Mouse (Mus musculus) kidney, postnatal 36 days (tissue): ENCODE measurements around the gene Agrn.
A peak's percentile ranks its signal among the peaks of the same experiment; 100 is the strongest.

Source experiments
- DNase-seq, 2 experiments: peaks; one replicate each; pipeline ENCODE4 v3.0.0; 2021 to 2022; ENCODE audit warnings: mixed read lengths in 2 of 2

Gene Agrn

DNA sequence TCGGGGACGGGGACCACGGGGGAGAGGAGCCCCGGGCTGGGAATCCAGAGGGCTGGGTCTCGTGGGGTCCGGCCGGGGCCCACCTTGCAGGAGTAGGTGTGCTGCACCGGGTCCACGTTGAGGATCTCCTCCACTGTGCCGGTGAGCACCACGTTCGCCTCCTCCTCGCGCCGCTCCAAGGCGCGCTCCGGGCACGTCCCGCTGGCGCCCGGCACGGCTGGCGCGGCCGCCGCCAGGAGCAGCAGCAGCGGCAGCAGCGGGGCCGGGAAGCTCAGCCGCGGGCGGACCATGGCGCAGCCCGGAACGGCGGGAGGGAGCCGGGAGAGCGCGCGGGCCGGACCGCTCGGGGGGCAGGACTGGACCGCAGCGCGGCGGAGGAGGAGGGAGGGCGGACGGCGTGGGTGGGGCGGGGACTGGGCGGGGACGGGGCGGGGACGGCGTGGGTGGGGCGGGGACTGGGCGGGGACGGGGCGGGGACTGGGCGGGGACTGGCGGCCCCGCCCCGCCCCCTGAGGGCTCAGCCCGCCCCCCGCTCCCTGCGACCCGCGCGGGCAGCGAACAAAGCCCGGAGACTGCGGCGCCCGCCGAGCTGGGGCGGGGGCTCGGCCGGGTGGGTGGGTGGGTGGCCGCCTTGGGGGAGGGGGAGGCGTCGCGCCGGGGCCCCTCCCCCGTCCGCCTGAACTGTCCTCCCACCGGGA, at the start of gene Agrn:
TSS of gene Agrn (minus strand) at position 358 of the 698 bp plus-strand sequence.
- peak; percentile 69 to 87 for DNase-seq

DNA sequence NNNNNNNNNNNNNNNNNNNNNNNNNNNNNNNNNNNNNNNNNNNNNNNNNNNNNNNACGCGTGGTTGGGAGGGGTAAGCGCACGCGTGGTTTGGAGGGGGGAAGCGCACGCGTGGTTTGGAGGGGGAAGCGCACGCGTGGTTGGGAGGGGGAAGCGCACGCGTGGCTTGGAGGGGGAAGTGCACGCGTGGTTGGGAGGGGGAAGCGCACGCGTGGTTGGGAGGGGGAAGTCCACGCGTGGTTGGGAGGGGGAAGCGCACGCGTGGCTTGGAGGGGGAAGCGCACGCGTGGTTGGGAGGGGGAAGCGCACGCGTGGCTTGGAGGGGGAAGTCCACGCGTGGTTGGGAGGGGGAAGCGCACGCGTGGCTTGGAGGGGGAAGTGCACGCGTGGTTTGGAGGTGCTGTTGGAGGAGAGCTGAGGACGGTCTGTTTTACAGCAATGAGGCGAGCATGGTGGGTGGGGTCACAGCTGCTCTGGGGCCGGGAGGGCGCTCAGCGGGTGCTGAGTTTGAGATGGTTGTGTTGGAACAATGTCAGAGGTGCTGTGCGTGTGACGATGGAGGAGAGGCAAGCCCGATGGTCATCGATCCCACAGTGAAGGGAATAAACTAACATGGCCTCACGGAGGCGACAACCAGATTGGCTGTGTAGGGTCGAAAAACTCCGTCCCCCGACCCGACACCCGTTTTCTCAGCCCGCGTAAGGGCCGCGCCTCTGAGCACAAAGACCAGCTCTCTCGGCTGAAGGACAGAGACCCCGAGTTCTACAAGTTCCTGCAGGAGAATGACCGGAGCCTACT, 39.6 kb upstream of the Agrn start:
- DNase-seq, result peak in 1 of 2 experiments; percentile 33

- peak; percentile 93 to 97 for DNase-seq
Measured at GRCm38 (mm10) chr4:156235808-156236533, 38.7 kb upstream of the Agrn start, which contains the start of gene Noc2l. Gene Noc2l, plus strand, starts transcription at chr4:156236010.

GRCm38 (mm10) chr4:156235360-156235770, 38.1 kb upstream of the Agrn start:
- DNase-seq, result peak in 1 of 2 experiments; percentile 22

GRCm38 (mm10) chr4:156234701-156235213, 37.5 kb upstream of the Agrn start, which contains the start of gene Plekhn1:
Gene Plekhn1, minus strand, starts transcription at chr4:156234857.
- peak; percentile 81 to 89 for DNase-seq

- DNase-seq, result peak in 1 of 2 experiments; percentile 48
Measured at GRCm38 (mm10) chr4:156234021-156234501, 36.8 kb upstream of the Agrn start.

- DNase-seq, result peak in 1 of 2 experiments; percentile 49
Measured at GRCm38 (mm10) chr4:156228393-156229024, 31.2 kb upstream of the Agrn start.

DNA sequence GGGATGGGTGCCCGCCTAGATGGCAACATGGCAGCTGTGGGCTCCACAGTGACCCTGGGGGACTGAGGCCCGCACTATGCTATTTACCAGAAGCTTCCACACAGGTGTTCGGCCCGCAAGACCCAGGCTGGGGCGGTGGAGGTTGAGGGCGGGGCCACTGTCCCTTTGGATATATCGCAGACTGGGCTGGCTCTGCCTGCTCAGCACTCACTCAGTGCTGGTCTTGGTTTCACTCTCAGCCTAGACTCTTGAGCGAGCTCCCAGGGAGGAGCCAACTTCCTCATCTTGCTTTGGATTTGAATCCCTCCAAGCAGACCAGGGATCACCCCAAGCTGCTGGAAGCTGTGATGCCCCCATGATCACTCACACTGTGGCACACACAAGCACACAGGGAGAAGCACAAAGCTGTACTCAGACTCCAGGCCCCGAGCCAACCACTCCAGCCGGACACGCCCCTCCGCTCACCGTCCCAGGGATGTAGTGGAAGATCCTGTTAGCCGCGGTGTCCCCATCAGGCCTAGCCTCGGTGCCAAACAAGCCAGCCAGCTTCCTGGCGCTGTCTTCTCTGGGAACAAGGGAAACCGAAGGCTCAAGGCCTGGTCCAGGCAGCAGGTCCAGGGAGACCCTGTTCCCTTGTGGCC, 30.6 kb upstream of the Agrn start:
- peak in 1 of 2 experiments; percentile 49 for DNase-seq

DNA sequence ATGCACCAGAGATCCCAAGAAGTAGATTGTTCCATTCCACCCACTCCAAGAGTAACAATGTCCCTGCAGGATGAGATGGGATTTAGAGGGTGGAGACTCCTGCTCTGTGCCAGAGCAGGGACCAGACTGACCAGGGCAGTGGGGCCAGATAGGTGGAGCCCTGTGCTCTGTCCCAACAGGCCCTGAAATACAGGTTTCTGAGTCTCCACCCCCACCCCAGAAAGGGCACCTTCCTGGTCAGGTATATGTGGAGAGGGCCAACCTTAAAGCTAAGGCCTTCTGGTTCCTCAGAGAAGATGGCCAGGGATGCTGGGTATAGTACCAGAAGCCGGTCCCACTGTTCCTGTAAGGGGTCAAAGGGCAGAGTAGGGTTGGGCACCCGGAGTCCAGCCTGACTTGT, 27.0 kb upstream of the Agrn start:
- DNase-seq, result no peak

DNA sequence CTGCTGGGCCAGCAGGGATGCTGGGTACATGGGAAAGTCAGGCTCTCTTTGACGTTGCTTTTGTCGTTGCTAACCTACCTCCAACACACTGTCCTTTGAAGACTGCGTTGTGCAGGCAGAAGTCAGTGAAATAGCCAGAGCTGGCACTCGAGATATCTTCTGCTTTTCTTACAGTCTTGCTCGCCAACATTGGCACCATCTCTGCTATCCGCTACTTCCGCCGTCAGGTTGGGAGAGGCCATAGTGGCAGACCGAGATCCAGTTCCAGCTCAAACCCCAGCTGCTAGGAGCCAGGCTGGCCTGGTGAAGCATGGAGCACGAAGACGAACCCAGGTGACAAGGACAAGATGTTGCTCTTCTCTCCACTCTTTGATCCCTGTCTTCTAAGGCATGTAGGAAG, 22.6 kb upstream of the Agrn start:
- no peak for DNase-seq

DNA sequence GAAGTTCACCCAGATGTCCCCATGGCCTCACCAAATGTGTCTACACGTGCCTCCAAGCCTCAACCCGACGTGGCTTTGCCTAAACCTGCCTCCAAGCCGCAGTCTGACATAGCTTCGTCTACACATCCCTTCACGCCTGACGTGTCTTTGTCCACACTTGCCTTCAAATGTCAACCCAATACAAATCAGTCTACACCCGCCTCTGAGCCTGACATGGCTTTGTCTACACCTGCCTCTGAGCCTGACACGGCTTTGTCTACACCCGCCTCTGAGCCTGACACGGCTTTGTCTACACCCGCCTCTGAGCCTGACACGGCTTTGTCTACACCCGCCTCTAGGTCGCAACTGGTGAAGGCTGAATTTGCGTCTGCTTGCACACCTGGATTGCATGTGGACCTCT, 20.6 kb upstream of the Agrn start:
- no peak for DNase-seq

- DNase-seq, result no peak
Measured at GRCm38 (mm10) chr4:156217022-156217669, 19.9 kb upstream of the Agrn start.

- DNase-seq, result no peak
Measured at GRCm38 (mm10) chr4:156216196-156216595, 18.9 kb upstream of the Agrn start.

DNA sequence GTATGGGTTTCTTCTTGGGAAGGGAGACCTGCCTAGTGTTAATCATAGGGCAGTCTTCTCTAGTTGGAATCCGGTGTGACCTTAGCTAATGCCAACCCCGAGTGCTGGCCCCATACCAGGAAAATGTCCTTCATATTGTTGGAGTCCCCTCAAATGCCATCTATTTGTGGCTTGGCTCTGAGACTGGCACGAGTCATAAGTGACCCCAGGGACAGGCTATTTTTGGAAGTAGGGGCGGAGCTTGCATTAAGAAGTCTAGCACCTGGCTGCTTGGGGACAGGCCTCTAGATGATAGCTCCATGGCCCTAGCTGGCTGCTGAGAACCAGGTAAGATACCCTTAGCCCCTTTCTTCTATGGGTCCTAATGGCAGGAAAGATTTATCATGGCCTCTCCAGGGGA, 18.4 kb upstream of the Agrn start, which contains the start of gene Perm1:
TSS of gene Perm1 (plus strand) at position 220 of the 400 bp plus-strand sequence.
- DNase-seq, result peak; percentile 62 to 64

GRCm38 (mm10) chr4:156213134-156213533, 15.8 kb upstream of the Agrn start:
- no peak for DNase-seq

DNA sequence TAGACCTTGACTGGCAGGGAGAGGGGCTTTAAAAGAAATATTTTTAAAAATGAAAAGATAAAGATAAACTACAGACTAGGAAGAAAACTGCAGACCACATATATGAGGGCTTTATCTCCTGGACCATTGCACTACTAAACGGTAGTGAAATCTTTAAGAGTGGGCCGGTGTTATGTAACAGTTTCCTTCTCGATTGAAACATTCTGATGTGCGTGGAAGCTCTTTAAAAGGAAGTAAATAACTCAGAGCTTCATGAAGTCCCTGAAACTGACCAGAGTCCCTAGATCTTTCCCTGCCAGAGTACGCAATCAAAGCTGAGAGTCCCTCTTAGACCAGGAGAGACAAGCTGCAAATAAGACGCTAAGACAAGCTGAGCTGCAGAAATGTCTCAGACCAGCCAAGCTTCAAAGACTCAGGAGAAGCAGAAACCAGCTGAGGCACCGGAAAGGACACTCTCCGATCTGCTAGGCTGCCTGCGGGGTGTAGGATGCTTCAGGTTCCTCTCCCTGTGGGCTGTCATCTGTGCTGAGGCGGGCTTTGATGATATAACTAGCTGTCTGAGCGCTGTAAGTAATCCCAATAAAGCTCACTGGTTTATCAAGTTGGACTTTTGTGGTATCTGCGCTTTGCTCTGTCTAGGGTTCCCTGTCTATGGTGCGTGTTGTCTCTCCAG, 12.8 kb upstream of the Agrn start:
- DNase-seq, result no peak

GRCm38 (mm10) chr4:156208872-156209271, 11.6 kb upstream of the Agrn start:
- no peak for DNase-seq

GRCm38 (mm10) chr4:156203413-156204131, 6.3 kb upstream of the Agrn start:
- DNase-seq, result peak in 1 of 2 experiments; percentile 51

DNA sequence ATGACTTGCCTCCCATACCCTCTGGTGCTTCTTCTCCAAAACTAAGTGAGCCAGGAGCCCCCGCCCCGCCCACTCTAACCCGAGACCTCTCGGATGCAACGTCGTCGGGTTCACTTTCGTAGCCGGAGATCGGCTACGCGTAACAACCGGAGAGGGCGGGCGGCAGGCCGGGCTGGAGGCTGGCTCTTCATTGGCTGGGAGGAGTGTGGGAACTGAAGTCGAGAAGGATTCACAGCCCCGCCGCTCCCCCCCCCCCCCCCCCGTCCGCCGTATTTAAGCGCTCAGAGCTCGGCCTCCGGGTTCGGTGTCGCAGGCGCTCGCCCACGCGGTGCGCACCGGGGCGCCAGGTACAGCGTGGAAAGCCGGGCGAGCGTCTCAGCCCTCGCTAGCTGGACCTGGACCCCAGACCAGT, 5.7 kb upstream of the Agrn start, which contains the start of gene AW011738:
TSS of gene AW011738 (plus strand) at position 304 of the 412 bp plus-strand sequence.
- DNase-seq, result peak; percentile 76 to 88

DNA sequence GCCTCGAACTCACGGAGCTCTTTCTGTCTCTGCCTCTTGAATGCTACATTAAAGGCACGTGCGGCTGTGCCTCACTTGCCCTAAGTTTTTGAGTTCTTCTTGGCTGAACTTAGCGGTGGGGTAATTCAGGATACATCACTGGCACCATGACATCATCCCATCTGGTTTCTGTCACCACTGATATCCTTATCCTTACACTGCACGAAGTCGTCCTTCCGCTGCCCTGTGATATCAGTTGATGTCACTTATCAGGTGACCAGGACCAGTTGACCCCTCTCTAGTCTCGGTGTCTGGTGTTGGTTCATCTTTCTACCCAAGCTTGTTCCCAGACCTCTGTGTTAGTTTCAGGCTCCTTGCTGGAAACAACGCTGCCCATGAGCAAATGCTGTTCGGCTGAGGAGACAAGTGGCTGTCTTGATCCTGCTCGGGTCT, 5.2 kb upstream of the Agrn start:
- no peak for DNase-seq
